Mouse (Mus musculus) hindbrain, embryonic 12.5 days (tissue): ENCODE data around the gene Dock3. TPM values are rescaled to one million over a fixed set of nuclear protein-coding genes. Genes with fewer than 3 reads are reported as not detected.

Experiments
- ATAC-seq: fragments of 200-750 bp; cut with Nextera tagmentation; 2 replicates; pipeline ENCODE4 v1.8.0; 2017; ENCODE audit warnings: moderate TSS enrichment; ENCODE audit not compliant: low FRiP score
- H3K27ac ChIP-seq: fragments of 300-500 bp; sonication (generic); 2 replicates; pipeline ENCODE4 v1.5.1; 2016; ENCODE audit warnings: mild to moderate bottlenecking
- H3K27me3 ChIP-seq: fragments of 300-500 bp; sonication (generic); 2 replicates; pipeline ENCODE4 v1.6.1; 2016; ENCODE audit warnings: mild to moderate bottlenecking
- H3K36me3 ChIP-seq: fragments of 300-500 bp; sonication (generic); 2 replicates; pipeline ENCODE4 v1.6.1; 2016; ENCODE audit warnings: mild to moderate bottlenecking
- H3K4me1 ChIP-seq: fragments of 300-500 bp; sonication (generic); 2 replicates; pipeline ENCODE4 v1.6.1; 2016
- H3K4me2 ChIP-seq: fragments of 300-500 bp; sonication (generic); replicated peaks from 2 replicates; pipeline ENCODE4 v1.6.1; 2016; ENCODE audit warnings: mild to moderate bottlenecking
- H3K4me3 ChIP-seq: fragments of 300-500 bp; sonication (generic); 2 replicates; pipeline ENCODE4 v1.5.1; 2016; ENCODE audit warnings: mild to moderate bottlenecking
- H3K9ac ChIP-seq: fragments of 300-500 bp; sonication (generic); 2 replicates; pipeline ENCODE4 v1.6.1; 2016; ENCODE audit warnings: mild to moderate bottlenecking, moderate library complexity
- H3K9me3 ChIP-seq: fragments of 300-500 bp; sonication (generic); replicated peaks from 2 replicates; pipeline ENCODE4 v1.6.1; 2016; ENCODE audit warnings: mild to moderate bottlenecking
- WGBS: fragments of 180-500 bp; shearing (Covaris S2); methylation state at CpG from one replicate; pipeline ENCODE4 v1.1.7; 2016; 5-methylcytosine and 5-hydroxymethylcytosine counted together
- polyA plus RNA-seq: library from polyadenylated mRNA; unstranded; fragments of >200 nt; fragmentation: Nextera tagmentation; extraction: Ambion mirVana; gene quantifications from 2 replicates; pipeline ENCODE4 v1.2.1, GENCODE M21; 2016

Gene Dock3
- polyA plus RNA-seq, 1 experiment from 2014 or later: 13.4 TPM

DNA sequence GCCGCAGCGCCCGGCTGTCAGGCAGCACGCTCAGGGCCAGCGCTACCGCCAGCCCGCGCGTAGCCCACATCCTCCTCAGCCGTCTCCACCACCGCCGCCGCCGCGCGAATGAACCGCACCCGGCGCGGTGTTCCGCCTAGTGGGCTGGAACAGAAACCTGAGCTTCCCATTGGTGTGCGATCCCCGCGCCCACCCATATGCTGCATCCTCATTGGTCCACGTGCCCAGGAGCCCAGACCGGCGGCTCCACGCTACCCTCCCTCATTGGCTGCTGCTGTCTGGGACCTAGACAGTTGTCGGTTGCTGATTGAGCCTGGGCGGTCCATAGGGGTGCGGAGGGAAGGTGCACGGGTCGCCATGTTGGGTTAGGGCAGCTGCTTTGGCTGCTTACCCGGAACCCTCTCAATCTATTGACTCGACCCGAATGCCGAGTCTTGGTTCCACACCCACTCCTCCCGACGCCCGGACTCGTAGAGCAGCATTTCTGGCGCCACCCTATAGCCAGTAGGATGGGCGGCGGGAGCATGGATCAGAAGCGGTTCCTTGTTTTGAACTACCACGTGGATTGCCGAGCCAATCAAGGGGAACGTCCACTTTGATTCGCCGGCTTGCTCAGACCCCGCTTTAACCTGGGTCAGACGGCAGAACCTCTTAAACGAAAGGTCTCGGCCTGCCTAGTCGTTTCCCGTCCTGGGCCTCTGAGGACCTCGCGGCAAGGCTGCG lies 339.7 kb downstream of the Dock3 start, which contains the start of gene Manf:
Gene Manf (minus strand): TSS at position 151 of the 723 bp plus-strand sequence.
- Histone ChIP-seq H3K36me3 (peaks cover 32% of the 10 kb centered on the region), H3K4me1 (peaks cover 43% of the 10 kb centered on the region)
- under 1% methylated on average over 59 of the region's 59 CpGs for WGBS

DNA sequence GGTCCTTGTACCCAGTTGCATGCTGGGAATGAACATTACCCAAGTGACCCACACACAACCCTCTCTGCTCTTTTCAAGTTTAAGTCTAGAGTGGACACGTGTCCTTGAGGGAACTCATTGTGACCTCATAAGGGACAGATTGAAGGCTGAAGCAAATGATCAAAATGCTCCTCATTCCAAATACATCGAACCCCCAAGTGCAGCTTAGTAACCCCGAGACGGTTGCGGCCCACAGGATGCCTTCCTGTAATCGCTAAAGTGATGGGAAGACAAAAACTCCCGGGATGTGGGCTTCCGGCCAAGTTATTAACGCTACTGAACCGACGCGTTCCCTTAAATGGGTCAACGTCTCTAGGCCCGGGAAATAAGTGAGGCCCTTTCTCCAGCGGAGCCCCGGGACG lies 340.4 kb downstream of the Dock3 start:
- H3K9ac ChIP-seq: peak overlapping the region; percentile 92
- H3K4me2 ChIP-seq: peak overlapping the region; percentile 68
- ATAC-seq: no peak
- peak overlapping the region; percentile 88 for H3K27ac ChIP-seq
- WGBS: 1% methylated on average over 17 of the region's 17 CpGs
- H3K36me3 ChIP-seq: peaks cover 26% of the 10 kb centered on the region
- no peaks in the 10 kb centered on the region for H3K27me3 ChIP-seq
- peaks cover 43% of the 10 kb centered on the region for H3K4me1 ChIP-seq
- H3K4me3 ChIP-seq: peak overlapping the region; percentile 95
- no peaks in the 10 kb centered on the region for H3K9me3 ChIP-seq

More for the DNA sequence above, 339.7 kb downstream of the Dock3 start, which contains the start of gene Manf:
- Histone ChIP-seq H3K27ac (peak within 1 kb of the TSS; percentile 93), H3K4me3 (peak within 1 kb of the TSS; percentile 95), H3K9me3 (no peaks in the 10 kb centered on the region), H3K4me2 (peak within 1 kb of the TSS; percentile 81), H3K9ac (peak within 1 kb of the TSS; percentile 92), H3K27me3 (no peaks in the 10 kb centered on the region)
- peak; percentile 99 for ATAC-seq

DNA sequence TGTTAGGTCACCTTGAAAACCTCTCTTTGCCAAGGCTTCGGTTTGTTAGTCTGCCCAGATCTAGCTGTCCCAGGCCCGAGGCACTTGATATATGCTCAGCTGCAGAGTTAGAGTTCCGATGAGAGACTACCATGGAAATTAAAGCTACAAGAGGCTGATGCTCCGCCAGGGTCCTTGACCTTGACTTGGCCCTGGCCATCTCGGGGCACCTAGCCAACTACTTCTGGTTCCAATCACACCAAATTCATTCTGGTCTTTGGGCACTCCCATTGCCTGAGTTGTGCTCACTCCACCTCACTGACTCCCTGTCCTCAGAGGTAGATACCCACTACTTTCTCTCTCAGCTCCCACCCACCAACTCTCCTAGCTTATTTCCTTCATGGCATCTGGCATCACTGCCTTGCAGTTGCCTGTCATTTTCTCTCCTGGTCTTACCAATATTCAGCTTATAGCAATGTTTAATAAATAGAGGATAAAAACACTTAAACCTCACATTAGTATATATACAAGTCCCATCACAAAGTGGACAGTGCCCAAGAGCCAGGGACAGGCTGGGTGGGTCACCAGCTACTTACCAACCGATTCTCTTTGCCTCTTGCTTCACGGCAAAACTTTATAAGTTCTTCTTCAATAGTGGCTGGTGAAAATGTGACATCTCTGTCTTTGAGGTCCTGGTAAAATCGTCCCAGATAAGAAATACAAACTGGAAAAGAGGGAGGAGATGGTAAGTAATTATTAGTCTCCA lies 341.0 kb downstream of the Dock3 start:
- Histone ChIP-seq H3K9me3 (no peaks in the 10 kb centered on the region), H3K9ac (peak overlapping the region; percentile 92), H3K4me3 (peak overlapping the region; percentile 95), H3K27ac (no peak overlapping the region), H3K36me3 (peaks cover 25% of the 10 kb centered on the region), H3K4me2 (peak overlapping the region; percentile 68), H3K4me1 (peaks cover 47% of the 10 kb centered on the region), H3K27me3 (no peaks in the 10 kb centered on the region)
- ATAC-seq: no peak
- 66% methylated on average over 8 of the region's 8 CpGs for WGBS

DNA sequence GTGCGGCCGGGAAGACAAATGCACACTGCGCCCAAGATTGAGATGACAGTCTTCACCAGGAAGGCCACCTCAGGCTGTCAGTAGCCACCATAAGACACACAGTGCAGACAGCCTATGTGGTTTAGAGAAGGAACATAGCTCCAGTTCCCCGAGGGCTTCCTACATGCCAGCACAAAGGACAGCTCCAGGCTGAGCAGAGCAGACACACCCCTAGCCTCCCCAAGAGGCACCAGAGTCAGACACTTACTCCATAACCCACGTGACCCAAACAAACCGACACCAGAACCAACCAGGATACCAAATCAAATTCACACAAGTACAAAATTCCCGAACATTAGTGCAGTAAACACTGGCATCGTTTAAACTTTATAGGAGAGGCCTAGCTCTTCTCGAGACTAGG lies 342.4 kb downstream of the Dock3 start:
- no peak overlapping the region for H3K4me3 ChIP-seq
- H3K9ac ChIP-seq: 0 out of 2 replicates have a peak overlapping the region, but pooled peaks have one; percentile 18
- no peak for ATAC-seq
- H3K36me3 ChIP-seq: peaks cover 37% of the 10 kb centered on the region
- no peaks in the 10 kb centered on the region for H3K27me3 ChIP-seq
- WGBS: 90% methylated on average over 9 of the region's 9 CpGs
- H3K4me1 ChIP-seq: peaks cover 60% of the 10 kb centered on the region
- H3K9me3 ChIP-seq: no peaks in the 10 kb centered on the region
- H3K4me2 ChIP-seq: no peak overlapping the region
- H3K27ac ChIP-seq: no peak overlapping the region

DNA sequence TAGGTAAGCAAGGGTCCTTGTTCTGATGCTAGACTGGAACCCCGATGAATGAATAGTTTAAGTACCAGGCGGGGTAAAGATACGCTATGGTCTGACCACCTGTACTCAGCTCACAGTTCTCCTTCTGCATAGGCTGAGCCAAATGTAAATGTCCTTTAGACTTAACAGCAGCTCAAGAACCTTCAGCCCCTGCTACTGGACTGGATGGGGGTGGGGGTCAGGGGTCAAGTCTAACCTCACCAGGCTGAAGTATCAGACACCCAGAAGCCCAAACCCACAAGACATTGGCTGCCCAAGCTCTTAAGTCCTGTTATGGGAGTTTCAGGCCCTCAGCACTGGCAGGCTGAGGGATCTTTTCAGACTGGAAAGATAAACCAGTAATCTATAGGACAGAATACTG lies 343.4 kb downstream of the Dock3 start:
- 95% methylated on average over 3 of the region's 3 CpGs for WGBS
- H3K9me3 ChIP-seq: no peaks in the 10 kb centered on the region
- no peak overlapping the region for H3K4me3 ChIP-seq
- H3K9ac ChIP-seq: no peak overlapping the region
- ATAC-seq: no peak
- peak overlapping the region; percentile 2; the same call in 1 of the 2 replicates for H3K27ac ChIP-seq
- no peaks in the 10 kb centered on the region for H3K27me3 ChIP-seq
- peaks cover 43% of the 10 kb centered on the region for H3K36me3 ChIP-seq
- H3K4me2 ChIP-seq: no peak overlapping the region
- peaks cover 64% of the 10 kb centered on the region for H3K4me1 ChIP-seq

DNA sequence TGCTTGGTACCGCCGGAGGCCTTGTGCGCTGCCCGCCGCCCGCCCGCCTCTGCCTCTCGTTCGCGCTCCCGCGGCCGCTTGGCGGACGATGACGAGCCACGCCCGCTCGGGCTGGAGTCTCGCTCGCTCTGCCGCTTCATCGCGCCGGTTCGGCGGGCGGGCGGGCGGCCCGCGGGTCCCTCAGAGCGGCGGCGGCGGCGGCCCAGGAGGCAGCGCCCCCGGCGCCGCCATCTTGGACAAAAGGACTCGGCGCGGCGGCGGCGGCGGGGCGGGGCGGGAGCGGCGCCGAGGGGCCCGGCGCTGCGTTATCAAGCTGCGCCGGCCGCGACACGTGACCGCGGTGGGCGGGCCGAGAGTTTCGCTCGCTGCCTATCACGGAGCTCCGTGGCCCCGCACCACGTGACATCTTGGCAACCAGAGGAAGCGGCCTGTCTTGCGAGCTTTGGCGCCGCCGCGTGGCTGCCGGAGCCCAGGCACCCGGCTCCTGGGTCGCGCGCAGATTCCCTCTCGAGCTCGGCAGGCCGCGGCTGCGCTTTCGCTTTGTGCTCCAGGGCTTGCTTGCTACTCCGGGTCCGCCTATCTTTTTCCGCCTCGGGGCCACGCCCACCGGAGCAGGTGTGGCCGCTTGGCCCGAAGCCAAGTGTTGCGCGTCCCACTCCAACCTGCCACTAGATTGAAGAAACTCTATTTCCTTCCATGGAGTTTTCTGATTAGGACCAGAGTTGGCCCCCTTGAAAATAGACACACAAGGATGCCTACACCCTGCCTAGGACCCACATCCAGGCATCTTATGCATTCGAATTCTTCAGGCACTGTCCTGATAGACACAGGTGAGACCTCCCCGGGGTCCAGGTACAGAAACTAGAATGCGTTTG lies 344.6 kb downstream of the Dock3 start, which contains the start of gene Rbm15b:
Gene Rbm15b (minus strand): TSS at position 601 of the 875 bp plus-strand sequence.
- H3K27me3 ChIP-seq: no peaks in the 10 kb centered on the region
- H3K4me2 ChIP-seq: peak within 1 kb of the TSS; percentile 99
- no peaks in the 10 kb centered on the region for H3K9me3 ChIP-seq
- peak within 1 kb of the TSS; percentile 91 for H3K27ac ChIP-seq
- H3K4me3 ChIP-seq: peak within 1 kb of the TSS; percentile 94
- peak; percentile 63 for ATAC-seq
- 3% methylated on average over 63 of the region's 101 CpGs for WGBS
- H3K36me3 ChIP-seq: peaks cover 56% of the 10 kb centered on the region
- H3K9ac ChIP-seq: peak within 1 kb of the TSS; percentile 99
- H3K4me1 ChIP-seq: peaks cover 74% of the 10 kb centered on the region

DNA sequence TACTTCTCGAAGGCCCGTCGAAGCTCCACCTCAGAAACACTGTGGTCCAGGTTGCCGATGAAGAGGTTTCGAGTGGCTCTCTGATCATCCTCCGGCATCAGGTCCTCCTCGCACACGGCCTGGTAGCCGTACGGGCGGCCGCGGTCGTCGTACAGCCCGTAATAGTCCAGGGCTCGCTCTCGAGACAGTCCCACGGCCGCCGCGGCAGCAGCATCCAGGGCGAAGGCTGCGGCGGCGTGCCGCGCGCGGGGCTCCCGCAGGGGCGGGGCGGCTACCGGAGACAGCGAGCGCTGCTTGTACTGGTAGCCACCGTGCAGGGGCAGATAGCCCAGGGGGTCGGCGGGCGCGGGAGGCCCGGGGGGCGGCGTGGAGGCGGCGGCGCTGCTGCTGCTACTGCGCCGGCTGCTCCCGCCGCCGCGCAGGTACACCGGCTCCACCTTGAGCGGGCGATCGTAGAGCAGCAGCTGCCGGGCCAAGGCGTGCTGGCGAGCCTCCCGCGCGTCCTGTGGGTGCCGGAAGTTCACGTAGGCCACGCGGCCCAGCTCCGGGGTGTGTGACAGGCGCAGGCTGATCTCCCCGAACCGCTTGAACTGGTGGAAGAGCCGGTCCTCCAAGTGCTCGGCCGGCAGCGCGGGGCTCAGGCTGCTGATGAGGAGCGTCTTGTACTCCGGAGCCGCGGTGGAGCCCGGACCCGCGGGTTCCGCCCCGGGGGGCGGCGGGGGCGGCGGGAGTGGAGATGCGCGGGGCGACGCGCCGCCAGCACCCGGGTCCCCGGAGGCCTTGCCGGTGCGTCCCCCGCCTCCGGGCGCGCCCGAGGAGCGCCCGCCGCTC lies 345.6 kb downstream of the Dock3 start:
- Histone ChIP-seq H3K9me3 (no peaks in the 10 kb centered on the region), H3K4me2 (peak overlapping the region; percentile 99), H3K27me3 (no peaks in the 10 kb centered on the region), H3K9ac (peak overlapping the region; percentile 99), H3K4me3 (peak overlapping the region; percentile 94), H3K27ac (peak overlapping the region; percentile 91), H3K36me3 (peaks cover 65% of the 10 kb centered on the region), H3K4me1 (peaks cover 81% of the 10 kb centered on the region)
- WGBS: under 1% methylated on average over 84 of the region's 107 CpGs
- peak; percentile 7; the same call in 1 of the 2 replicates for ATAC-seq

DNA sequence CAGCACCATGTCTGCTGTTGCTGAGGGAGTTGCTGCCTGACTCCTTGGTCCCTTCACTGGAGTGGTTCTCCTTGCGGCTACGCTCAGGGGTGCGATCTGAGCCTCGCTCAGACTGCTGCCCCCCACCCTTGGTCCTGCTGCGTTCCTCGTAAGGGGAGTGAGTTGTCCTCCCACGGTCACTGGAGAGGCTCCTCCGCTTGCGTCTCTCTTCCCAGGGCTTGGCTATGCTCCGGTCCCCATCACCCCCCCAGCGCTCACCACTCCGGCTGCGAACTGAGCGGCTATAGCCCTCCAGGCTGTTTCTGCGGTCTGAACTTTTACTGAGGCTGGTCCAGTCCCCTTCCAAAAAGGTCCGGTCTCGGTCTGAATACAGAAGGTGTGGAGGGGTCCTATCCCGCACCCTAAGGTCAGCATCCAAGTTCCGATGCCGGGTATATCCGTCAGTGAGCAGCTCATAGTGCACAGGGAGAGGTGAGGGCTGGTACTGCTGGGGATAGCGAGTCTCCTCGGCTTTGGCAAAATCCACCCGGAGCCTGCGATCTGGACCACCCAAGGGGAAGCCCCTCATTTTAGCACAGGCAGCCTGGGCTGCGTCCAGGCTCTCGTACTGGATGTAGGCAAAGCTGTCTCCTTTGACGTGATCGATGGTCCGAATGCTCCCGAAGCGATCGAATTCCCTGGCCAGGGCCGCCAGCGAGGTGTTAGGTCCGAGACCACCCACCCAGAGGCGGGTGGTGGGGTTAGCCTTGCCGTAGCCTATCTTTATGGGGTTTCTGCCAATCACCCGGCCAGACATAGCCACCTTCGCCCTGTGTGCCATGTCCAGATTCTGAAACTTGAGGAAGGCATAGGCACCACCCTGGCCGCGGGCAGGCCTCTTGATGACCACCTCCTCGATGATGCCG lies 346.5 kb downstream of the Dock3 start:
- H3K36me3 ChIP-seq: peaks cover 65% of the 10 kb centered on the region
- H3K9me3 ChIP-seq: no peaks in the 10 kb centered on the region
- H3K4me3 ChIP-seq: peak overlapping the region; percentile 94
- no peaks in the 10 kb centered on the region for H3K27me3 ChIP-seq
- 23% methylated on average over 44 of the region's 44 CpGs for WGBS
- peak overlapping the region; percentile 99 for H3K4me2 ChIP-seq
- H3K4me1 ChIP-seq: peaks cover 75% of the 10 kb centered on the region
- H3K9ac ChIP-seq: peak overlapping the region; percentile 99
- peak overlapping the region; percentile 91 for H3K27ac ChIP-seq
- no peak for ATAC-seq

DNA sequence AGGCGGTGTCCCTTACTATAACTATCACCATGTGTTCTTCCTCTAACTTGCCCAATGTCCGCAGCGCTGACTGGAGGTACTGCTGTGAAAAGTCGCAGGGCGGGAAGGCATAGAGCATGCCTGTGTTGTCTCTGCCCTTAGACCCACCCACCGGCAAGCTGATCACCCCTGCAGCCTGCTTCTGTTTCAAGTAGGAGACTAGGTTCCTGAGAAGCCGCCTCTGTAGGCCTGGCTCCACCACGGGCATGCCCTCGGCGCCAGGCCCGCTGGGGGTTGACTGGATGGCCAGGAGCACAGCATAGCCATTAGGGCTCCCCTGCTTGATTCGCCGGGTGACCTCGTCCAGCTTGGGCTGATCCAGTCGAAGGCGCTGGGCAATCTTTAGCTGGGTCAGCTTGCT lies 347.4 kb downstream of the Dock3 start:
- peak overlapping the region; percentile 94 for H3K4me3 ChIP-seq
- no peaks in the 10 kb centered on the region for H3K9me3 ChIP-seq
- peaks cover 63% of the 10 kb centered on the region for H3K36me3 ChIP-seq
- H3K27ac ChIP-seq: no peak overlapping the region
- no peaks in the 10 kb centered on the region for H3K27me3 ChIP-seq
- 39% methylated on average over 16 of the region's 16 CpGs for WGBS
- peak overlapping the region; percentile 99 for H3K9ac ChIP-seq
- H3K4me1 ChIP-seq: peaks cover 66% of the 10 kb centered on the region
- no peak for ATAC-seq
- peak overlapping the region; percentile 99 for H3K4me2 ChIP-seq

DNA sequence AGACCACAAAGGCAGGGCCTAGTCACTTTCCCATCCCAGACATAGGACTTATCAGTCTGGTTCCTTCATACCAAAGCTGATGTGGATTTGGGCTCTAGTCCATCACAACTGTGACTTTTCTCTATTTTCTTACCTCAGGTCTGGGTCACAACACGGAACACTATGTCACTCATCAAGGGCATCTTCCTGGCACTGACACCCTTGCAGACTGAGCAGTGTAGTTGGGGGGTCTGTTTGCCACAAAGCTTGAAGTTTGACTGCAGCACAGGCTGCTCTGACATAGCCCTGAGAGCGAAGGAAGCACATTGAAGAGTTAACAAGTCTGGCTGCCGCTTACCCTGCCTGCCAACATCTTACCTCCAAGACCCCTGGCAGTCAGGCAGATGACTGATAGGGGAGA lies 348.6 kb downstream of the Dock3 start:
- 0 out of 2 replicates have a peak overlapping the region, but pooled peaks have one; percentile 33 for H3K9ac ChIP-seq
- H3K27me3 ChIP-seq: no peaks in the 10 kb centered on the region
- no peak overlapping the region for H3K27ac ChIP-seq
- H3K36me3 ChIP-seq: peaks cover 60% of the 10 kb centered on the region
- peaks cover 58% of the 10 kb centered on the region for H3K4me1 ChIP-seq
- 76% methylated on average over 3 of the region's 3 CpGs for WGBS
- peak overlapping the region; percentile 14 for H3K4me3 ChIP-seq
- H3K9me3 ChIP-seq: no peaks in the 10 kb centered on the region
- no peak for ATAC-seq
- peak overlapping the region; percentile 99 for H3K4me2 ChIP-seq
